Mouse (Mus musculus): Measurements from ENCODE around the gene Ccdc177. TPM values are rescaled to one million over a fixed set of nuclear protein-coding genes. Genes with fewer than 3 reads are reported as not detected.

Gene Ccdc177
- total and polyA plus RNA-seq, 3 experiments = not detected

DNA sequence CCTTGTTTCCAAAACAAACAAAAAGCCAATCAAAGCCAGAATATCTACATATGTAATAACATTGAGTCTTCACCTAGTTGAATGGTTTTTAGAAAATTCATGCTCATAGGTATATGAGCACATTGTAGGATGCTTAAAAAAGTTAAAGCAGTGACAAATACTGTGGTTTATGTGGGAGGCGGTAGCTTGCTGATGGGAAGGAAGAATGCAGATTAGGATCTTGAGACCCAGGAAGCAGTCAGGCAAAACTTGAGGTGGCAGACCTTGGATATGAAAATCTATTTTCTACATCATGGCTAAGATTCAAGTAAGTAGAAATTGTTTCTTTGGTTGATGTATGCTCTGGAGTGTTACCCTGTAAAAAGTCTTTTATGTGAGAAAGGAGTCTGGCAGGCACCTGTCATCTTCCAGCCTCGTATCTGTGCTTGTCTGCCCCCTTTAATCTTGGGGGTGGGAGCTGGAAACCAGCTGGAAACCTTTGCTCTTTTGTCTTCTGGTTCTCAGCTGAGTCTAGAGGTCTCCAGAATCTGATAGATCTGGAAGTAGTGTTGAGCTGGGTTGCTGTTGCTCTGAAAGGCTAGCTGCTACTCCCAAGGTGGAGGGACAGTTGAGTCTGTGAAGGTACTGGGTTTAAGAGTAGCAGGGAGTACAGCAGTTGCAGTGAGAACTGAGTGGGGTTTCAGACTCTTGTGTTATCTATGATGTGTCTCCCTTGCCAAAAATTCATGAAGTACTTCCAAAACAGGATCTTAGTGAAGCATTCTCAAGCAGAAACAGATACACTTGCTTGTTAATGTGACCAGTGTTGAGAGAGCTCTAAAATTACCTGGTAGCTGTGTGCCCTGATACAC is 34.7 kb upstream of the Ccdc177 start (continued):
- TF ChIP-seq NELFE (IDR thresholded peaks at IDR 0.05; ENCODE audit: low read depth, low read length) = no peak
- TF ChIP-seq POLR2AphosphoS5 (IDR thresholded peaks at IDR 0.05; ENCODE audit: borderline replicate concordance, low read depth, low read length) = no peak
- 0 out of 2 replicates have a peak, but pooled peaks have one; percentile 12 for TF ChIP-seq ETS1 (IDR thresholded peaks at IDR 0.05; ENCODE audit: low read depth, low read length)

DNA sequence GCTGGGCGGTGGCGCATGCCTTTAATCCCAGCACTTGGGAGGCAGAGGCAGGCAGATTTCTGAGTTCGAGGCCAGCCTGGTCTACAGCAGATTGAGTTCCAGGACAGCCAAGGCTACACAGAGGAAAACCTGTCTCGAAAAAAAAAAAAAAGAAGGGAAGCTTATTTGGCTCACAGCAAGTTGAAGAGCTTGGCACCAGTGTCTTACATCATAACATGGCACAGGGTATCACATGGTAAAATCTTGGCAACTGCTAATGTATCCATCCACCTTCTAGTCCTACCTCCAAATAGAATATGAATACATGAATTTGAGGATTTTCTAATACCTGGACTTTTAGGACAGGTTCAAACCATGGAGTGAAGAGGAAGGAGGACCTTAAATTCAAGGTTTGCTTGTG is 34.0 kb upstream of the Ccdc177 start:
- DNase-seq (ENCODE audit: low read depth, low spot score) = no peak
- H3K27ac ChIP-seq (ENCODE audit: control insufficient read depth, low read depth, low read length) = no peak overlapping the region
- no peaks in the 10 kb centered on the region for H3K9me3 ChIP-seq (replicated peaks; ENCODE audit: insufficient read depth, low read length)
- peaks cover 22 to 34% of the 10 kb centered on the region in 2 experiments for H3K4me1 ChIP-seq (ENCODE audit: control insufficient read depth in 1 of 2, insufficient read depth in 2 of 2, low read length in 2 of 2)
- peaks cover 0 to 52% of the 10 kb centered on the region in 2 experiments; a peak in 3 of 4 replicates for H3K36me3 ChIP-seq (ENCODE audit: control insufficient read depth in 1 of 2, insufficient read depth in 2 of 2, low read length in 2 of 2)
- H3K9ac ChIP-seq (ENCODE audit: control insufficient read depth, low read depth, low read length, poor library complexity, severe bottlenecking) = no peak overlapping the region
- peaks cover 70% of the 10 kb centered on the region for H3K79me2 ChIP-seq (ENCODE audit: control insufficient read depth, insufficient read depth, low read length, poor library complexity)
- H3K4me3 ChIP-seq (ENCODE audit: control insufficient read depth in 1 of 2, insufficient read depth in 1 of 2, low read depth in 2 of 2, low read length in 2 of 2) = no peak overlapping the region
- TF ChIP-seq POLR2AphosphoS5 (IDR thresholded peaks at IDR 0.05; ENCODE audit: borderline replicate concordance, low read depth, low read length) (no peak), MAFK (IDR thresholded peaks at IDR 0.05; ENCODE audit: borderline replicate concordance, low read depth, low read length) (no peak), NRF1 (IDR thresholded peaks at IDR 0.05; ENCODE audit: insufficient read depth, low read depth, low read length, poor library complexity, severe bottlenecking) (no peak), KAT2A (conservative IDR thresholded peaks at IDR 0.05; ENCODE audit: low read depth, low read length) (no peak), USF1 (IDR thresholded peaks at IDR 0.05; ENCODE audit: low read depth, low read length) (no peak), E2F4 (IDR thresholded peaks at IDR 0.05; ENCODE audit: borderline replicate concordance, low read depth, low read length) (no peak), RAD21 (IDR thresholded peaks at IDR 0.05; ENCODE audit: low read depth, low read length) (no peak), ZNF384 (IDR thresholded peaks at IDR 0.05; ENCODE audit: low read depth, low read length) (no peak), CHD1 (IDR thresholded peaks at IDR 0.05; ENCODE audit: low read depth, low read length) (no peak), USF2 (IDR thresholded peaks at IDR 0.05; ENCODE audit: borderline replicate concordance in 1 of 2, insufficient read depth in 1 of 2, low read depth in 1 of 2, low read length in 2 of 2) (no peak), MXI1 (IDR thresholded peaks at IDR 0.05; ENCODE audit: low read depth, low read length) (no peak), RCOR1 (IDR thresholded peaks at IDR 0.05; ENCODE audit: low read depth, low read length) (no peak), ZKSCAN1 (IDR thresholded peaks at IDR 0.05; ENCODE audit: low read depth, low read length) (no peak), TAL1 (IDR thresholded peaks at IDR 0.05; ENCODE audit: low read length) (no peak), MAZ (IDR thresholded peaks at IDR 0.05; ENCODE audit: low read depth, low read length) (no peak), ELF1 (IDR thresholded peaks at IDR 0.05; ENCODE audit: low read depth, low read length) (no peak)
- no peaks in the 10 kb centered on the region for H3K27me3 ChIP-seq (ENCODE audit: control insufficient read depth in 1 of 2, insufficient read depth in 2 of 2, low read length in 2 of 2)
